Comparison of ENCODE assay signal across 23 mouse cellular contexts in the genomic region with DNA sequence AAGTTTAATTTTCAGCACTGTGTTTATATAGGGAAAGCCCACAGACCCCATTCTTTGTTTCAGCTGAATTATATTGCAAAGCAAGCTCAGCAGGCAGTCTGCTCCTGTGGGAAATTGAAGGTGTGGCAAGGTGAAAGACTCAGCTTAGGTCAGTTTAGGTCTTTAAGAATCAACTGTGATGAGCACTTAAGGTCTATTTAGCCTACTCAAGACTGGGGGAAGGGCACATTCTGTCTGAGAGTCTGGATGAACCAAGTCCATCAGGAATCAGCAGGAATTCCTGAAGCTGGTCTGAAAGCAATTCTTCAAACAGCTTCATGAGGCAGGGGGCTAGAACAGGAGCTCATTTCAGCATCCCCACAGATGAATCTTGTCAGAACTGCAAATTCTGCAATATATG. TPM values are rescaled to one million over a fixed set of nuclear protein-coding genes. Genes with fewer than 3 reads are reported as not detected.
"Had no signal": no experiment of that assay in that cellular context is flagged by ENCODE, and none has a peak within 500 bp of the region (broad histone marks: within the 10 kb centered on the region; RNA-seq: fewer than 3 reads in every experiment).

No protein-coding gene starts in this region.

- H3K4me1 ChIP-seq: liver, embryonic 13.5 days; stomach, embryonic 15.5 days had no signal

- H3K4me3 ChIP-seq: layer of hippocampus, adult 2 months; liver, embryonic 13.5 days; stomach, embryonic 15.5 days had no signal

- H3K27ac ChIP-seq: layer of hippocampus, adult 2 months; liver, embryonic 13.5 days; stomach, embryonic 15.5 days had no signal

- H3K36me3 ChIP-seq: liver, embryonic 13.5 days; stomach, embryonic 15.5 days had no signal

- H3K9ac ChIP-seq: liver, embryonic 13.5 days; stomach, embryonic 15.5 days had no signal

- H3K9me3 ChIP-seq: stomach, embryonic 15.5 days had no signal

- DNase-seq: kidney, adult 9 months; kidney, postnatal 14 days; kidney, postnatal 4 days; layer of hippocampus, adult 9-11 months; liver, embryonic 13.5 days; lung, adult 2 months; lung, postnatal 14 days; lung, postnatal 4 days; midbrain, embryonic 14.5 days; right cerebral cortex, adult 18-20 months; right cerebral cortex, postnatal 14 days; spleen, adult 18-20 months; thymus, adult 18-20 months; thymus, postnatal 36 days had no signal

RNA-seq across cellular contexts. Expression of a gene that starts 32.5 kb away (rescaled TPM):
- total RNA-seq: layer of hippocampus, adult 2 months; layer of hippocampus, postnatal 25 days; left cerebral cortex, adult 18-20 months; left cerebral cortex, postnatal 25 days; liver, adult 2 months; megakaryocyte progenitor cell, adult 5-6 weeks; megakaryocyte-erythroid progenitor cell, adult 5-6 weeks; midbrain, postnatal 0 days had no signal
